Mouse (Mus musculus): Measurements from ENCODE around the gene Wdr20.

The Wdr20 gene

DNA sequence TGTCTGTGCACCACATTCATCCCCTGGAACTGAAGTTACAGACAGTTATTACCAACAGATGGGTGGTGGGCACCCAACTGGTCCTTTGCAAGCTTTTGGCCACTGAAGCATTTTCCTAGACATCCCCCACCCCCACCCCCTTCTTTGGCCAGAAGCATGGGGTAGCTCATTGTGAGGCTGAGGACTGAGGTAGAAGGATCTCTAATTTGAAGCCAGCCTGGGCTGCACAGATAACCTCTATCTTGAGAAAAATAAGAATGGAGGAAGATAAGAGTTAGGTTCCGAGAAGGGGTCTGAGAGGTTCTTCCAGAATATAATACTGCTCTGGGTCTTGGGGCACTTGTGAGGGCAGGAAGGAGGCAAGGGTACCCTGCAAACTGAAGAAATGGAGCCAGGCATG is 44.5 kb downstream of the Wdr20 start:
- DNase-seq = no peak

DNA sequence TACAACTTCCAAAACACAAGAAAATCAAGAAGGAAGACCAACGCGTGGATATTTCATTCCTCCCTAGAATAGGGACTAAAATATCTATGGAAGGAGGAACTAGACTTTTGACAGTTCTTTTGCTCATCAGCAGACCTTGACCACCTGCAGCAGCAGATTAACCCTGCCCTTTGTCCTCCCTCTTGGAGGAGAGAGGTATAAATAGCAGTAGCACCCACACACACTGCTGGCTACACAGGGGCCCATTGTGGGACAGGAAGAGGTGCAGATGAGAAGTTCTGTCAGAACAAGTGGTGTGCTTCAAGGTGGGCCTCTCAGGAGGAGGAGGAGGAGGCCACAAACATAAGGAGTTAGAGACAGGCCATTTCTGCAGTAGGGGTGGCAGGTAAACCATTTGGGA is 46.5 kb downstream of the Wdr20 start:
- DNase-seq = no peak

DNA sequence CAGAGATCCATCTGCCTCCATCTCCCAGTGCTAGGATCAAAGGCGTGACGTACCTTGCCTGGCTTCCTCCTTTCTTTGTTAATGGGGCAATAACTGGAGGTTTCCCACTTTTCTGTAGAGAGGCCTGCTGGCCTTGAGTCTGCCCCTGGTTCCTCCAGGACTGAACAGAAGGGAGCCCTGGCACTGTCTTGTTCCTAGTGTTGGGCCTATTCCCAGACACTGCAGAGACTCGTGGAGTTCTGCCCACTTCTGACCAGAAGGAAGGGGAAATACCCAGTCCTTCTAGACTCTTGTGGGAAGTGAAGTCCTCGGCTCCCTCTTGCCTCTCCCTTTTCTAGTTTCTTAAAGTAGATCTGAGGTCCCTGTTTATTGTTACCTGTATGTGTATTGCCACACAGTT is 48.5 kb downstream of the Wdr20 start:
- DNase-seq = no peak

DNA sequence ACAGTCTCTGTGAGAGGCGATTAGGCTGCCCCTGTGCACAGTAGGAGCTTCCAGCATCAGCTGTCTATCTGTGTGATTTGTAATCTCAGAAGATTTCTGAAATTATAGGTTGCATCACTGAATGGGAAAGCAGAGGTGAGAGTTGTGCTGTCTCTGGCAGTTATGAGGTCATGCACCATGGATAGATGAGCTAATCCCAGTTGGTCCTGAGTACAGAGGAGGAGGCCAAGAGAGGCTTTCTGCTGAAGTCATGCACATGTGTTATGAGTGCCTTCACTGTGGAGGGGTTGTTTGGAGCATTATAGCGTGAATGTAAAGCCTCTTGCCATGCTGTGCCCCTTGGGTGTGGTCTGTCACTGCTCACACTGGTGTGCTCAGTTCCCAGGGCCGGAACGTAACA is 52.8 kb downstream of the Wdr20 start:
- no peak for DNase-seq

DNA sequence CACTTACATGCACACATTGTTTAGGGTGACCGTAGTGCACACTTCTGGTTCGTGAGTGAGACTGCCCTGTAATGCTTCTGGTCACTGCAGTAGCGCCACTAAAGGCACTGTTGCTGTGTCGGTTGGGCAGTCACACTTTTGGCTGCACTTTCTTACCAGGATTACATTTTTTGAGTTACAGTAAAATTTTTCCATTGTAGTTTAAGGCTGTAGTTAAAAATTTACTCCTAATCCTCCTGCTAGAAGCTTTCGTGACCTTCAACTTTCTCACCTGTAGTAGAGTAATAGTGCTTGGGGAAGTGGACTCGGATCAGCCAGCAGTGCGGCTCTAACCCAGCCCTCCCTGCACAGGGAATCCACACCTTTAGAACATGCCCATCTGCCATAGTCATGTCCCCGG is 53.3 kb downstream of the Wdr20 start:
- DNase-seq = no peak

DNA sequence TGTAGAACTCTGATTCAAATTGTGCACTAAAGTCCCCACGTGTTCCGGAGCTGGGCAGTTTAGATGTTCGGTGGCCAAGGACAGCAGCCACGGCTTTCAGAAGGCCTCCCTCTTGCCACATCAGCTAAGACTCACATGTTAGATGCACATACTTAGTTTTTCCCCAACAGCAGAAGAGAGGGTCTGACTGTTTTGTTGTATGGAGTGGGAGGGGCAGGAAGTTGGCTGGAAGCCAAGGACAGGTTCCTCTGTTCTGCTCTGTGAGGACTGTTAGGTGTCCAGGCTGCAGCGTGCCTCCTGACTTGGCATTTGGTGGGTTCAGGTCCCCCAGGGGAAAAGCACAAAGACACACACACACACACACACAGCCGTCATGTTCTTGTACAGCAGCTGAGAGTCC is 57.3 kb downstream of the Wdr20 start:
- DNase-seq = no peak

DNA sequence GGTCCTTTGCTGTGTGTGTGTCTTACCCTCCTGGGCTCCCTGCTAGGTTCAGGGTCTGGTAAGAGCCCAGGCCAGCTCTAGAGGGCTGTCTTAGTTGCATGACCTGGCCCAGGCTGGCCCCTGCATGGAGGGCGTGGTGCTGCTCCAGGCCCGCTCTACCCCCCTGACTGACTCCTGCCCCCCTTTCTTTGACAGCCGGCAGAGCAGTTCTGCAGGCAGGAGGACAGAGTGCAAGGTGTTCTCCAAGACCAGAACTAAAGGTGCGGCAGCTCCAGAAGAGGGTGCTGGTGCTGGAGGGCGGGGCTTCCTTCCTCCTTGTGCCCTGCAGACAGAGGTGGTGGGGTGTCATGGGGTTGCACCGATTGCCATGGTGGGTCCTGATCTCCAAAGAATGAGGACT is 59.0 kb downstream of the Wdr20 start:
- no peak for DNase-seq

DNA sequence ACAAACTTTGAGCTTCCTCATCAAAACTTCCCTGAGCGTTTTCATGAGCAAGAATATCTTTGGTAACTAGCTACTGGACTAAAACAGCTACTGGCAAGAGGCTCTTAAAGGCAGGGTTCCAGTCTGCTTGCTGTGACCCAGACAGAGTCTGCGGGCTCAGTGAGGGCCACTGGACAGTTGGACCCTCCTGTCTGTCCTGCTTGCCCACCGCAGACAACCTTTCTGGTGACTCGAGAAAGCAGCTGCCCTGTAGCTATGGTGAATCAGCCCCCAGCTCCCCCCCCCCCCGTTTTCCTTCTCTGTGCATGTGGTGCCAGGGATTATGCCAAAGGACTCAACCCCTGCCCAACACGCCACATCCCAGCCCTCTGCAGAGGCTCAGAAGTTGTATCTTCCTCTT is 59.5 kb downstream of the Wdr20 start:
- no peak for DNase-seq

DNA sequence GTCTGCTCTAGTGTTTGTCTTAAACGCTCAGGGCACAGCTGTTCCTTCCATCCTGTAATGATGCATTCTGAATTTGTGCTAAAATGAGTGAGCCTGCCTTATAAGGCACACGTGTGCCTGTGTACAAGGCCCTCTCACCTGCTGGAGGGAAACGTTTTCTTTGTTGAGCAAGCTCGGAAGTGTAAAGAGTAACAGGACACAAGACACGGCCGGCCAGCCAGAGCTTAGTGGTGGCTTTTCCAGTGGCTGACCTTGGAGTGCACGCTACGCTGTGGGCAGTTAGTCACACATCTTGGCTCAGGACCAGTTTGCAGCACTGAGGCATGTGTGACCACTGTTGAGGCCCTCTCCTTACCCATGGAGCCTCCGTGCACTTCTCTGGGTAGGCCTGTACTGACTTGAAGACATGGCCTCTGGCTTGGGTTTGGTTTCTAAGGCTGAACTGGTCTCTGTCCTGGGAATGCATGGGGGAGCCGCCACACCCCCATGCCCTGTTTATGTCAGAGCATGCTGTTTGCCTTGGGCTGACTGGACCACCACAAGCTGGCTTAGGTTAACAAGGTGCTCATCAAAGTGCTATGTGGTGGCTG is 60.2 kb downstream of the Wdr20 start:
- DNase-seq = peak; percentile 51

DNA sequence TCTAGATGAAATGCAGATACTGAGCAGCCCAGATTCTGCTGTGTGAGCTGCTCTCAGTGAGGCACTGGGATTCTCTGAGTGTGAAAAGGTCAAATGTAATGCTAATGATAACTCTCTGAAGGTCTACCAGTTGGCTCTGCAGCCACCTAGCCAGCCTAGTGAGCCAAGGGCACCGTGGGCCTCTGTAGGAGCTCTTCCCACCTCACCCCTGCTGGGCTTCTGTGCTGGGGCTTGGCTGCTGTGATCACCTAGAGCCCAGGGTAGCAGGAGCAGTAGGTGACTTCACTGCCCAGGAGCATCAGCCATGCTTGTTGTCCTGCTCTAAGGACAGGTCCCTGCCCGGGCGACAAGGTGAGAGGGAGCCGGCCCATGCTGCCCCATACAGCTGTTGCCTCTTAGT is 61.5 kb downstream of the Wdr20 start:
- no peak for DNase-seq

DNA sequence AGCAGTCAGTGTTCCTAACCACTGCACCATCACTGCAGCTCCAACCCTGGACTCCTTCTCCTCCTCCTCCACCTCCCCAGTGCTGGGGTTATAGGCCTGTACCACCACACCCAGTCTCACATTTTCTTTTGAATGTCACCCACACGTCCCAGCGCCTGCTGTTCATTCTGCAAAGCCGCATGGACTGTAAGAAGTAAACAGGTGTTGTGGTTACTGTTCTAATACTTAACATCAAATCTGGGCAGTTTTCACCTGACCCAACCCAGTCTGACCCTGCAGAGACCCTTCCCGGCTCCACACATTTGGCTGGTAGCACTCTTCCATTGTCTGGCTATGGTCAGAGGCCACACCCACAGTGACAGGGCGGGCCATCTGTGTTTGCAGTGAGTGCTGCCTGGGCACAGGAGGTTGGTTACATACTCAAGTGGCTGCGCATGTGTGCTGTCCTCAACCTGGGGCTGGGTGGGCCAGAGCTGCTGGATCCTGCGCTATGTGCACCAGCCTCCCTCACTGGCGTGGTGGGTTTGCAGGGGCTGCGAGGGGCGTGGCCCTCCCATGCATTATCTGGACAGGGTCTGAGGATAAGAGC is 64.2 kb downstream of the Wdr20 start:
- DNase-seq = no peak

DNA sequence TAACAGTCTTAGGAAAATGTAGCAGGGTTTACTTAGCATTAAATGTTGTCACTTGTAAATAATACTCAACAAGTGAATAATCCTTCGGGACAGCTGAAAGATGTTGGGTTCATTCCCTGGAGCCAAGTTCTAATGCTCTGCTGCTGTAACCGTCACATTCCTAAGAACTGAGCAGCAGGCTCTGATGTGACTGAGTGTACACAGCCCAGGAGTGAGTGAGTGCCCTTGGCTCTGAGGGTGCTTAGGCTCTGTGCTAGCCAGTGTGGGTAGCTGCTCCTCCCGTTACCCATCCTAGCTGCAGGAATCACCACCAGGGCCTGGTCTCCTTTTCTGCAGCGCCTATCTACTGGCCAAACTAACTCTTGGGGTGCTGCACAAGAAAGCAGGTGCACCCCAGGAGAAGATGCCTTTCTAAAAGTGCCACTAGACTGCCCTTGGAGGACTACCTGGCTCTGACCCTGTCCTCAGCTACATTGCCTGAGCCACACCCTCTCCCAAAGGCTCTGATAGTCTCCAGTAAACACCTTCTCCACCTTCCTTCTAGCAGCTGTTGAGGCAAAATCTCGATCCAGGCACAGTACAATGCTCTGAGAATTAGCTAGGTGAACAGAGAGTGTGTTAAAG is 65.0 kb downstream of the Wdr20 start:
- DNase-seq = no peak

DNA sequence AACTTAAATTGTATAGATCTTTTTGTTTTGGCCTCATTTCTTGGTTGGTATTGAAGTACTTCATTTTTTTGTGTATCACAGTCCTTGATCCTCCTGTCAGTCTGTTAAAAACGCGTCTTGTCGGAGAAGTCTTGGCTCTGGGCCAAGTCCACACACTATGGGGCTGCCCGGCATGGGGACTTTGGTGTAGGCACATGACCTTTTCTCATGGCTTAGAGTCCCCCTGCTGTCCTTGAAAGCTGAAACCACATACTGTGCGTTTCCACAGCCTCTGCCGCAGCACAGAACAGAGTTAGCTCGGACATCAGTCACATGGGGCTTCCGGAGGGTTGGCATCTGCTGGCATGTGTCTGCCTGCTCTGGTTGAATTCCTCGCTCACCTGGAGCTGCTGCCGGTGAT is 66.5 kb downstream of the Wdr20 start:
- no peak for DNase-seq

DNA sequence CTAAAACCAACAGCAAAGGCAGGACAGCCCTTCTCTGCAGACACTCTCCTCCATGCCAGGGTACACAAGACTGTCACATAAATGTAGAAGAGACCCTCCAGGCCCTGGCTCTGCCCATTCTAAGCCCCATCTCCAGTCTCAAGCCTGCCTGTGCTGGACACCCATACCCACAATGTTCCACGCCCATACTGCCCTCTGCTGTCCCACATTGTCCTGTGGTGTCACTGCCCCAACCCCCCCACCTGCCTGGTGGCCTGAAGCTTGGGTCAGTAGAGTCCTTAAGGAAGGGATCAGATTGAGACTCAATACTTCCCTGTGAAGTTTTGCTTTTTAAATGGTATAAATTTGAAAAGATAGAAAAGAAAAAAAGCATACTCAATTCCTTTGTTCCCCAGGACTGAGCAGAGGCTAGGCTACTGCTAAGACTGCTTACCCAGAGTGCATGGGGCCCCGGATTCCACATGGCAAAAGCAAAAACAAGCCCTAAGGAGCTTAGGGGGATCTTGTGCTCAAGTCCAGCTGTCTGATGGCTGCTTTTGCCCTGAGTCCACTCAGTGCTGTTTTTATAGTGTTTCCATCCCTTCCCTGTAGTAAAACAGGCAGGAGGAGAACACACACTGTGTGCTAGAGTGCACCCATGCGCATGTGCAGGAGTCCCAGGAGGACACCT is 68.7 kb downstream of the Wdr20 start:
- peak; percentile 54 for DNase-seq

DNA sequence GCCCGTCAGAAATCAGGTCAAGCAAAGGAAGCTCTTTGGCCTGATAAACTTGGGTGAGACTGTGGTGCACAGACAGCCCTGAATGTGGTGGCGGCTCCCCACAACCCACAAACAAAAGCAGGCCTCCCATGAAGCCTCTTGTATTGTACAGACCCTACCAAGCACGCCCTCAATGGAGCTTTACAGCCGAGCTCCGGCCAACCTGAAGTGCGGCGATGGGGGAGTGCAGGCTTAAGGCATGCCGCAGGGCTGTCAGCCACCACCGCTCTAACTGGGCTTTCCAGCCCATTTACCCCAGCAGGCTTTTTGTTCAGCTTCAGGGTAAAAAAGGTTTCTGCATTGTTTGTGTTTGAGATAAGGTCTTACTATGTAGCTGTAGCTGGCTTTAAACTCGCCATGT is 70.7 kb downstream of the Wdr20 start:
- no peak for DNase-seq

DNA sequence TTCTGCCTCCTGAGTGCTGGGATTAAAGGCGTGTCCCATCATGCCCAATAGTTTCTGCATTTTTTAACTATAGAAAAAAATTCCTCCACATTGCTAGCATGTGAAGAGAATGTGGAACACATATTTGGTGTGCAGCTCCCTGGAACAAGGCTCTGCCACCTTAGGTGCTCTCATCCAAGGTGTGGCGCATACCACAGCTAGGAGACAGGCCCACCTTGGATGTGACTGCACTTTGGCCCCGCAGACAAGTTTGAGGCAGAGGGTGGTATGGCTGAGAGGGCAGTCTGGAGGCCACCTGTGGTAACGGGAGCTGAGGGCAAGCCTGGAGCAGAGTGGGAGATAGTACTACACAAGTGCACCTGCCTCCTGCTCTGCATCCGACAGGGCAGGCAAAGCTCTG is 71.1 kb downstream of the Wdr20 start:
- DNase-seq = no peak

DNA sequence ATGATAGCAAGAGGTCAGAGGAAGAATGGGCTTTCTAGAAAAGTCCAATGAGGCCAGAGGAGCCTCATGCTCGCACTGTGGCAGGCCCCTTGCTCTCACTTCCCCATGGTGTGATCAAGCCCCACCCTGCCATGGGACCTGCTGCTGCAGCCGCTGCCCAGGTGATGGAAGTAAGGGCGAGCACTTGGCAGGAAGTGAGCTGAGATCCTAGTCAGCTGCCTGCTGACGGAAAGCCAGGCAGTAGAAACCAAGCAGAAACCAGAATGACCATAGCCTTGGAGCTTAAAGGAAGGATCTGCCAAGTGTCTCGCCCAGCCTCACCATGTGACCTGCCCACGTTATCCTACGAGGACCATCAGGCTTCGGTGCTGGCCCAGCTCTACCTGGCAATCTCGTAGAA is 75.4 kb downstream of the Wdr20 start:
- no peak for DNase-seq

DNA sequence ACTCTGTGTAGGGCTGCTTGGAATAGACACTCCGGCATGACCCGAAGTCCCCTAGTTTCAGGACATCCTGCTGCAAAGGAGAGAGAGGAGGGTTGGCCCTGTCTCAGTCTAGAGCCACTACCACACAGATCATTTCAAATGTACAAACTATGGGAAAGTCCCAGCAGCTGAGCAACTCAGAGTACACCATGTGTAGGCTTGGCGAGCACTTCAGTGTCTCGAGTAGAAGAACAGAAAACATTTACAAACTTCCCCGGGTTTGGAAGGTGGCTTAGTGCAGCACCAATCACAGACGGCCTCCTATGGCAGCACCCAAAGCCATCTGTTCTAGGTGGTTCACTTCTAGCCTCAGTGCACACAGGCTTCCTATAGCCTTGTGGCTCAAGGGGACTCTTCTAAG is 75.9 kb downstream of the Wdr20 start:
- no peak for DNase-seq

DNA sequence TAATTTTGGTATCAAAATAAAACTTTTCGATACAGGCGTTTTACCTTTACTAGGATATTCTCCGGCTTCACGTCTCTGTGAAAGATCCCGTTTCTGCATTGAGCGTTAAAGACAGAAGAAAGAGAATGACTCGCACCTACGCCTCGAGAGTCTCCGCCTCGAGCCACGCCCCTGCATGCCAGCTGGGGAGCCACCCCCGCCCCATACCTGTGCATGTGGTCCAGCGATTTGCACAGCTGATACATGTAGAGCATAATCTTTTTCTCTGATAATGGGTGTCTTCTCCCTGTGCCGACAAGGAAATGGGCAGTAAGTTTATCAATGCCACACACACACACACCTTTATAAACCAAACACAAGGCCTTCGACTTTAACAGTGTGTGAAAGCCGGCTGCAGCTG is 77.2 kb downstream of the Wdr20 start:
- no peak for DNase-seq

DNA sequence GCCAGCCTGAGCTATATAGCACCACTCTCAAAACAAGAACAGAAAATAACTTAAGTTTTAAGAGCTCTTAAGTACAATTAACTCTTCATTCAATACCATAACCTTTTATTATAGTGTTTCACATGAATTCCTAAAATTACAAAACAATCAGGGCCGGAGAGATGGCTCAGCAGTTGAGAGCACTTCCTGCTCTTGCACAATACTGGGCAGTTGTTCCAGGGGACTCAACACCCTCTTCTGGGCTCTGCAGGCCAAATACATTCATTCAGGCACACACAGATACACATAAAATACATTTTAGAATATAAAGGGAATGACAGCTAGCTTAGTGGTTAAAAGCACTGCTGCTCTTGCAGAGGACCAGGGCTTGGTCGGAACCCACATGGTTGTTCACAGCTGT is 79.1 kb downstream of the Wdr20 start:
- no peak for DNase-seq

DNA sequence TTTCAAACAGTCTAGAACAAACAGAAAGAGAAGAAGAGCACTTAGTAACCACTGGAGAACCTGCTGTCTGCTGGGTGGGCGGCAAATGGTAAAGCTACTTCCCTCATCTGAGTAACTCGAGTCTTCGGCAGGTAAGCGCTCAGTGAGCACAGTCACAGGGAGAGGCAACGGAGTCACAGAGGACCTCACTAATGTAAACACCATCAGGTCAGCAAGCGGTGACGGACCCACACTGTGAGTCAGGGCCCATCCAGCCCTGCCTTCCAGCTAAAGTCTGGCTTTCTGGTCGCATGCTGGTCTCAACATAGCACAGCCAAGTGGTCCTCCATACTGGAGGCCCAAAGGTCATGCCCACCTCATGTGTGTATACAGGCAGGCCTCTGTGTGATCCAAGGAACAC is 81.6 kb downstream of the Wdr20 start:
- no peak for DNase-seq

DNA sequence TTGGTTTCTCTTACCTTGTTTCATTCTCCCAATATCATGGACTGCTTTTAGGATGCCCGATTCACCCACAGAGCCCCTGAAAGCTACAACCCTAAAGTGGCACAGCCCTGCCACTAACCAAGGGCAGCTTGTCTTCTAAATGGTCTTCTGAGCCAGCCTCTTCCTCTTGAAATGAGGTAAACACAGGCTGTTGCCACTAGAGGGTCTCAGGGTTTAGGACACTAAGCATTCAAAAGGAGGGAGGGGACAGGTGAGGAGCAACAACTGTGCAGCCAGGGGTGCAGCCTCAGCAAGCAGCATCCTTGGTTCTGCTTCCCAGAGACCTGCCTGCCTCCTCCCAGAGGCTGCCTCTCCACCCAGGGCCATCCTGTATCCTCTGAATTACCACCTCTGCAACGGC is 84.0 kb downstream of the Wdr20 start:
- DNase-seq = no peak

DNA sequence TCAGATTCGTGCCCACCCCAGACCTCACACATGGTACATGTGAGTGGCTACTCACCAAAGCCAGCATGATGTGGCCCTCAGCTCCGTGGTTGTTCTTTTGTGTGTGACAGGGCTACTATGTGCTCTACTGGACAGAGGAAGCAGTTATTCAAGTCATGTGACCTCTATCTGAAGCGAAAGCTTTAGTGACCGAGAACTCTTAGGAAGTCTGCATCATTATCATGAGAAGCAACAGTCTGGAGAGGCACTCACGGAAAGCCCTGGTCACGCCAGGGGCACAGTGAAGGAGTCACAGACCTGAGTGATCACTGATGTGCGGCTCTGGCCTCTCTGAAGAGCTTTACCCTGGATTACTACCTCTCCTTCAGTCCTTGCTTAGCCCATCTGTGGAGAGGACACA is 84.6 kb downstream of the Wdr20 start:
- no peak for DNase-seq

DNA sequence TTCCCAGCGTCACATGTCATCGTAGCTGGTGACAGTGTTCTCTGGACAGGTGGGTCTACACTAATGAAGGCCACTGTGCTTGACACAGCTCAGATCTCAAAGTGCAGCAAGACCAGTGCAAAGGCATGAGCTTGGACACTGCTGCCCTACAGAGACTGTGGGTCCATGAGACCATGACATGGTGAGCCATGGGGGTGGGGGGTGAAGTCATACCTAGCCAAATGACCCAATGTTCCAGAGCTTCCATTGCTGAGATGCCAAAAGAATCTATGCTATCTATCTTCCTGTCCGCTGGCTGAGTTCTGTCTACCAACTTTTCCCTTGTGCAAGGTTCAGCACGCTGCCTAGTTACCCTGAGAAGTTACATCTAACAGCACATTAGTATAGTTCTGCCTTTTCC is 91.2 kb downstream of the Wdr20 start:
- DNase-seq = no peak

Measured in kidney, adult 18-20 months (tissue).